Mouse (Mus musculus) testis, postnatal 14 days (tissue): ENCODE data around the gene Rhbg.

ENCODE experiments used
- DNase-seq: peaks from one replicate; pipeline ENCODE4 v3.0.0; 2021; ENCODE audit warnings: low spot score

Rhbg gene

GRCm38 (mm10) chr3:88206901-88207371 lies 47.6 kb downstream of the Rhbg start:
- DNase-seq: no peak

- DNase-seq: no peak
Measured at GRCm38 (mm10) chr3:88206500-88206899, 48.0 kb downstream of the Rhbg start.

- DNase-seq: no peak
Measured at GRCm38 (mm10) chr3:88205563-88206491, 48.7 kb downstream of the Rhbg start.

GRCm38 (mm10) chr3:88205176-88205562 lies 49.3 kb downstream of the Rhbg start:
- no peak for DNase-seq

GRCm38 (mm10) chr3:88204751-88205150 lies 49.8 kb downstream of the Rhbg start:
- DNase-seq: no peak

GRCm38 (mm10) chr3:88203999-88204700 lies 50.4 kb downstream of the Rhbg start:
- DNase-seq: no peak

- no peak for DNase-seq
Measured at GRCm38 (mm10) chr3:88203456-88203855, 51.1 kb downstream of the Rhbg start.

- DNase-seq: no peak
Measured at GRCm38 (mm10) chr3:88202986-88203385, 51.5 kb downstream of the Rhbg start.

GRCm38 (mm10) chr3:88201640-88202039 lies 52.9 kb downstream of the Rhbg start:
- DNase-seq: no peak

- no peak for DNase-seq
Measured at GRCm38 (mm10) chr3:88200972-88201330, 53.6 kb downstream of the Rhbg start.

- no peak for DNase-seq
Measured at GRCm38 (mm10) chr3:88200161-88200971, 54.1 kb downstream of the Rhbg start.

GRCm38 (mm10) chr3:88199541-88200110 lies 54.9 kb downstream of the Rhbg start:
- no peak for DNase-seq

- no peak for DNase-seq
Measured at GRCm38 (mm10) chr3:88198505-88199020, 55.9 kb downstream of the Rhbg start.

- no peak for DNase-seq
Measured at GRCm38 (mm10) chr3:88197741-88198504, 56.6 kb downstream of the Rhbg start.
